Mouse (Mus musculus): ENCODE measurements around the gene Notch3.

The Notch3 gene

GRCm38 (mm10) chr17:32092241-32092619, 74.4 kb downstream of the Notch3 start:
- no peak for DNase-seq (ENCODE audit: low spot score)

GRCm38 (mm10) chr17:32091364-32092240, 75.0 kb downstream of the Notch3 start:
- peak; percentile 67 for DNase-seq (ENCODE audit: low spot score)

GRCm38 (mm10) chr17:32091032-32091363, 75.7 kb downstream of the Notch3 start:
- no peak for DNase-seq (ENCODE audit: low spot score)

- DNase-seq (ENCODE audit: low spot score): no peak
Measured at GRCm38 (mm10) chr17:32087069-32087468, 79.6 kb downstream of the Notch3 start.

- DNase-seq (ENCODE audit: low spot score): no peak
Measured at GRCm38 (mm10) chr17:32083351-32083750, 83.3 kb downstream of the Notch3 start.

- peak; percentile 48 for DNase-seq (ENCODE audit: low spot score)
Measured at GRCm38 (mm10) chr17:32075164-32075563, 91.5 kb downstream of the Notch3 start.

GRCm38 (mm10) chr17:32074658-32075057, 92.0 kb downstream of the Notch3 start:
- no peak for DNase-seq (ENCODE audit: low spot score)

- peak; percentile 90 for DNase-seq (ENCODE audit: low spot score)
Measured at GRCm38 (mm10) chr17:32073359-32073758, 93.3 kb downstream of the Notch3 start.

Data from urinary bladder, postnatal 25 days (tissue).